Mouse (Mus musculus) urinary bladder, postnatal 36 days (tissue): ENCODE measurements at regions not wholly inside any gene's neighbourhood (a gene's known extent, or its start where the extent isn't known, plus 50 kb on each side); places are given as distances from the start of the nearest gene placed in this dataset.
A peak's percentile ranks its signal among the peaks of the same experiment; 100 is the strongest.

Experiments used
- DNase-seq, 2 experiments: peaks; one replicate each; pipeline ENCODE4 v3.0.0; 2022; ENCODE audit warnings: low spot score in 2 of 2, mixed read lengths in 1 of 2

GRCm38 (mm10) chr7:54734039-54734438, 101.3 kb upstream of the Luzp2 start:
- DNase-seq: peak in 1 of 2 experiments; percentile 1

GRCm38 (mm10) chr7:54734861-54735260, 100.4 kb upstream of the Luzp2 start:
- DNase-seq: no peak

GRCm38 (mm10) chr7:54767341-54767740, 68.0 kb upstream of the Luzp2 start:
- DNase-seq: no peak

- no peak for DNase-seq
Measured at GRCm38 (mm10) chr7:54768683-54769082, 66.6 kb upstream of the Luzp2 start.

- no peak for DNase-seq
Measured at GRCm38 (mm10) chr7:54781939-54782520, 53.3 kb upstream of the Luzp2 start.

- DNase-seq: no peak
Measured at GRCm38 (mm10) chr7:54782604-54783003, 52.7 kb upstream of the Luzp2 start.

- no peak for DNase-seq
Measured at GRCm38 (mm10) chr7:54783550-54784529, 51.5 kb upstream of the Luzp2 start.
